ENCODE assay signal across 21 mouse cellular contexts in the genomic region with DNA sequence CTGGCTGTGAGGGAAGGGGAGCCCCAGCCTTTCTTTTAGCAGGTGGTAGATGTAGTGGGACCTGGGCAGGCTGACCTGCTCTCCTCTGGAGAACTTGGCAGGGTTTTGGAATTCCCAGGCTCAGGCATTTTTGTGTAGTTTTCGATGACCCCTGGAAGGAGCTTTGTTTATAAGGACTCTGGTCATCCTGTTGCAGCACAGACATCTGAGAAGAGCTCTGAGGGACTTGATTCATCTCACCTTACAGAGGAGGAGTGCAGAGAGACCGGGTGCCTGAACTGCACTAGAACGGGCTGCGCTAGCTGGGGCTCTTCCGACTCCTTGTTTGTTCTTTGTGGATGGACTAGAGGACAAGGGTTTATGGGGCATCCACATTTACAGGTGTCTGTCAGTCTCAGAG. TPM values are rescaled to one million over a fixed set of nuclear protein-coding genes. Genes with fewer than 3 reads are reported as not detected.
DNase-seq lines count a peak whose midpoint lies in the region; ATAC-seq and TF ChIP-seq lines count a peak whose summit lies in the region.
"Had no signal": no experiment of that assay in that cellular context is flagged by ENCODE, and none has a peak within 500 bp of the region (broad histone marks: within the 10 kb centered on the region; RNA-seq: fewer than 3 reads in every experiment).

No protein-coding gene starts in this region.

- peaks cover 27% of the 10 kb centered on the region for H3K36me3 ChIP-seq in heart, adult 2 months (ENCODE audit: control insufficient read depth, insufficient read depth, low read length)
- H3K36me3 ChIP-seq in heart, postnatal 0 days (replicated peaks; ENCODE audit: control insufficient read depth, insufficient read depth, low read length) = no peaks in the 10 kb centered on the region
- no peaks in the 10 kb centered on the region for H3K36me3 ChIP-seq in limb, embryonic 15.5 days
- H3K36me3 ChIP-seq in limb, embryonic 10.5 days = no peaks in the 10 kb centered on the region
- H3K36me3 ChIP-seq: hindbrain, embryonic 15.5 days; liver, embryonic 13.5 days; neural tube, embryonic 12.5 days had no signal

- H3K27ac ChIP-seq in heart, adult 2 months = peak overlapping the region; percentile 19
- H3K27ac ChIP-seq in heart, postnatal 0 days (ENCODE audit: low read depth) = peak overlapping the region; percentile 43
- 0 out of 2 replicates have a peak overlapping the region, but pooled peaks have one; percentile 6 for H3K27ac ChIP-seq in limb, embryonic 15.5 days
- H3K27ac ChIP-seq in limb, embryonic 10.5 days = no peak overlapping the region
- H3K27ac ChIP-seq: forebrain, embryonic 13.5 days; hindbrain, embryonic 15.5 days; liver, embryonic 13.5 days; neural tube, embryonic 12.5 days had no signal

- no peak for ATAC-seq in heart, postnatal 0 days (ENCODE audit: insufficient read depth, low read depth)
- ATAC-seq in limb, embryonic 15.5 days (ENCODE audit: insufficient number of reproducible peaks, low FRiP score, low TSS enrichment, low read depth) = no peak
- ATAC-seq: CD4-positive, CD25-positive, alpha-beta regulatory T cell, adult 4 months; forebrain, embryonic 13.5 days had no signal

- H3K4me2 ChIP-seq in heart, postnatal 0 days (ENCODE audit: low read depth, low read length) = peak overlapping the region; percentile 21; the same call in 1 of the 2 replicates
- no peak overlapping the region for H3K4me2 ChIP-seq in limb, embryonic 15.5 days
- H3K4me2 ChIP-seq: forebrain, embryonic 13.5 days; hindbrain, embryonic 15.5 days; liver, embryonic 13.5 days; lung, embryonic 14.5 days; neural tube, embryonic 12.5 days had no signal

- 38% methylated on average over 5 of the region's 5 CpGs for WGBS in heart, adult 2 months
- 33% methylated on average over 5 of the region's 5 CpGs for WGBS in heart, postnatal 0 days
- WGBS in limb, embryonic 15.5 days = 63% methylated on average over 5 of the region's 5 CpGs
- 78% methylated on average over 5 of the region's 5 CpGs for WGBS in limb, embryonic 10.5 days

- no peak overlapping the region for H3K4me3 ChIP-seq in heart, adult 2 months
- H3K4me3 ChIP-seq in heart, postnatal 0 days (ENCODE audit: low read depth, low read length) = no peak overlapping the region
- H3K4me3 ChIP-seq in limb, embryonic 15.5 days = no peak overlapping the region
- no peak overlapping the region for H3K4me3 ChIP-seq in limb, embryonic 10.5 days
- H3K4me3 ChIP-seq: forebrain, embryonic 13.5 days; hindbrain, embryonic 15.5 days; liver, embryonic 13.5 days; neural tube, embryonic 12.5 days had no signal

- H3K9me3 ChIP-seq in heart, postnatal 0 days (replicated peaks; ENCODE audit: control insufficient read depth, low read length) = no peaks in the 10 kb centered on the region
- no peaks in the 10 kb centered on the region for H3K9me3 ChIP-seq in limb, embryonic 15.5 days
- no peaks in the 10 kb centered on the region for H3K9me3 ChIP-seq in limb, embryonic 10.5 days (replicated peaks)
- H3K9me3 ChIP-seq: forebrain, embryonic 13.5 days; hindbrain, embryonic 15.5 days; liver, embryonic 13.5 days; neural tube, embryonic 12.5 days had no signal

- 0 out of 2 replicates have a peak overlapping the region, but pooled peaks have one; percentile 18 for H3K9ac ChIP-seq in heart, adult 2 months (ENCODE audit: low read depth, low read length)
- no peak overlapping the region for H3K9ac ChIP-seq in heart, postnatal 0 days (replicated peaks; ENCODE audit: low read depth, low read length)
- H3K9ac ChIP-seq in limb, embryonic 15.5 days = no peak overlapping the region
- H3K9ac ChIP-seq: forebrain, embryonic 13.5 days; hindbrain, embryonic 15.5 days; liver, embryonic 13.5 days; lung, embryonic 14.5 days; neural tube, embryonic 12.5 days had no signal

- intact Hi-C loops in heart, adult 2 months (cut with DNase I) = no loop called here
- intact Hi-C loops in heart, postnatal 10 days (cut with DNase I) = no loop called here
- intact Hi-C loops in heart, postnatal 25 days (cut with DNase I) = no loop called here

- no peak for DNase-seq in heart, adult 2 months
- no peak for DNase-seq in heart, postnatal 10 days
- no peak for DNase-seq in heart, postnatal 0 days (ENCODE audit: low spot score)
- DNase-seq in heart, postnatal 25 days (ENCODE audit: low spot score) = no peak
- DNase-seq in limb, embryonic 10.5 days (ENCODE audit: low spot score) = no peak
- DNase-seq in skeletal muscle tissue, adult 2 months (ENCODE audit: low read depth, low spot score) = peak; percentile 50
- DNase-seq: adrenal gland, postnatal 14 days; cerebellum, adult 2 months; cerebellum, postnatal 25 days; kidney, postnatal 4 days; layer of hippocampus, adult 9-11 months; liver, embryonic 13.5 days; lung, embryonic 14.5 days; midbrain, embryonic 14.5 days; right cerebral cortex, postnatal 14 days; spleen, adult 18-20 months had no signal

- no peak for TF ChIP-seq CTCF in heart, adult 2 months (IDR thresholded peaks at IDR 0.05)
- TF ChIP-seq CTCF in heart, postnatal 0 days (IDR thresholded peaks at IDR 0.05; ENCODE audit: low read depth) = no peak

- H3K27me3 ChIP-seq in heart, adult 2 months (ENCODE audit: control insufficient read depth, insufficient read depth, low read length) = no peaks in the 10 kb centered on the region
- H3K27me3 ChIP-seq in heart, postnatal 0 days (ENCODE audit: control insufficient read depth, insufficient read depth, low read length) = no peaks in the 10 kb centered on the region
- H3K27me3 ChIP-seq in limb, embryonic 15.5 days = no peaks in the 10 kb centered on the region
- H3K27me3 ChIP-seq in limb, embryonic 10.5 days (ENCODE audit: low read depth, poor library complexity, severe bottlenecking) = no peaks in the 10 kb centered on the region
- H3K27me3 ChIP-seq: forebrain, embryonic 13.5 days; hindbrain, embryonic 15.5 days; liver, embryonic 13.5 days; neural tube, embryonic 12.5 days had no signal

- peaks cover 13% of the 10 kb centered on the region for H3K79me2 ChIP-seq in heart, adult 2 months (replicated peaks; ENCODE audit: control insufficient read depth, insufficient read depth, low read length)

- H3K4me1 ChIP-seq in heart, adult 2 months (ENCODE audit: control insufficient read depth, insufficient read depth, low read length) = peaks cover 38% of the 10 kb centered on the region
- peaks cover 69% of the 10 kb centered on the region for H3K4me1 ChIP-seq in heart, postnatal 0 days (ENCODE audit: control insufficient read depth, insufficient read depth)
- H3K4me1 ChIP-seq in limb, embryonic 15.5 days = peaks cover 52% of the 10 kb centered on the region
- H3K4me1 ChIP-seq in limb, embryonic 10.5 days = peaks cover 38% of the 10 kb centered on the region

- TF ChIP-seq POLR2A in heart, adult 2 months (IDR thresholded peaks at IDR 0.05; ENCODE audit: insufficient read depth, low read depth, low read length) = no peak

- TF ChIP-seq EP300 in heart, adult 2 months (IDR thresholded peaks at IDR 0.05; ENCODE audit: insufficient read depth, low read depth, low read length) = no peak
- no peak for TF ChIP-seq EP300 in heart, postnatal 0 days (IDR thresholded peaks at IDR 0.05; ENCODE audit: low read depth)

RNA-seq across cellular contexts. Expression of a gene that starts 5.9 kb away (rescaled TPM):
- total RNA-seq in heart, adult 2 months (2021) = 10 to 100 TPM; 74.0 to 80.5 TPM
- 28.2 and 44.8 TPM in 2 replicates for polyA plus RNA-seq in heart, adult 2 months (2012; rRNA removed)
- total RNA-seq in heart, postnatal 10 days (2021) = 10 to 100 TPM; 86.2 to 99.2 TPM
- total RNA-seq in heart, postnatal 0 days (2014; rRNA removed; ENCODE audit: low replicate concordance) = 55.2 and 90.3 TPM in 2 replicates
- 6.9 and 7.7 TPM in 2 replicates for polyA plus RNA-seq in heart, postnatal 0 days (2015; fragmentation: Nextera tagmentation; extraction: Ambion mirVana)
- 10 to 100 TPM; 71.4 to 71.9 TPM for total RNA-seq in heart, postnatal 25 days (2021)
- polyA plus RNA-seq in limb, embryonic 15.5 days (2015; fragmentation: Nextera tagmentation; extraction: Ambion mirVana) = 7.5 and 8.3 TPM in 2 replicates
- polyA plus RNA-seq in limb, embryonic 10.5 days (2016; fragmentation: Nextera tagmentation; extraction: Ambion mirVana) = 8.2 and 8.9 TPM in 2 replicates

RNA-seq across cellular contexts. Expression of a gene that starts 49.1 kb away (rescaled TPM):
- 10 to 100 TPM; 21.8 to 22.1 TPM for total RNA-seq in heart, adult 2 months (2021)
- 25.7 and 42.8 TPM in 2 replicates for polyA plus RNA-seq in heart, adult 2 months (2012; rRNA removed)
- total RNA-seq in heart, postnatal 10 days (2021) = 10 to 100 TPM; 28.2 to 30.9 TPM
- 39.7 and 55.8 TPM in 2 replicates for total RNA-seq in heart, postnatal 0 days (2014; rRNA removed; ENCODE audit: low replicate concordance)
- 35.6 and 37.2 TPM in 2 replicates for polyA plus RNA-seq in heart, postnatal 0 days (2015; fragmentation: Nextera tagmentation; extraction: Ambion mirVana)
- 10 to 100 TPM; 23.0 to 24.2 TPM for total RNA-seq in heart, postnatal 25 days (2021)
- polyA plus RNA-seq in limb, embryonic 15.5 days (2015; fragmentation: Nextera tagmentation; extraction: Ambion mirVana) = 54.9 and 61.3 TPM in 2 replicates
- polyA plus RNA-seq in limb, embryonic 10.5 days (2016; fragmentation: Nextera tagmentation; extraction: Ambion mirVana) = 53.2 and 57.9 TPM in 2 replicates
